Mouse (Mus musculus): ENCODE data around the gene Pkd1l3. TPM values are rescaled to one million over a fixed set of nuclear protein-coding genes. Genes with fewer than 3 reads are reported as not detected.

The Pkd1l3 gene
- polyA plus RNA-seq, 1 experiment from 2014 or later: 0.37 TPM

DNA sequence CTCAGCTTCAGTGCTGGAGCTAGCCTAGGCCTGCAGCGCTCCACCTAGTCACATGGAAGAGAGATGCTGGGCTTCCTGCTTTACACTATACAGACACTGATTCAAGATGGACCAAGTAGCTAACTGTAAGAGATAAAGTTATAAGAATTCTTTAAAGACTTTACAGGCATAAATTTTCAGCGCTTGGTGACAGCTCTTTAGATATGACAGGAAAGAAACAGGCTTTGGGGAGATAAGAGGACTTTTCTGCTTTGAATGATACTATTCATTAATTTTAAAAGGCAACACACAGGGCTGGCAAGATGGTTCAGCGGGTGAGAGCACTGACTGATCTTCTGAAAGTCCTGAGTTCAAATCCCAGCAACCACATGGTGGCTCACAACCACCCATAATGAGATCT lies 84.2 kb downstream of the Pkd1l3 start:
- peaks cover 7% of the 10 kb centered on the region; the same call in 1 of the 2 replicates for H3K4me1 ChIP-seq (replicated peaks; ENCODE audit: control insufficient read depth, insufficient read depth, low read length)
- DNase-seq (ENCODE audit: low spot score) (no peak), ATAC-seq (replicated peaks; ENCODE audit: low FRiP score, low TSS enrichment, low read depth) (no peak)
- H3K36me3 ChIP-seq (ENCODE audit: control insufficient read depth, insufficient read depth, low read length): no peaks in the 10 kb centered on the region
- WGBS: 70% methylated on average over 3 of the region's 3 CpGs
- no peak overlapping the region for H3K4me3 ChIP-seq (ENCODE audit: low read depth, low read length)
- H3K9me3 ChIP-seq (ENCODE audit: control insufficient read depth, low read length): no peaks in the 10 kb centered on the region
- H3K27me3 ChIP-seq (replicated peaks; ENCODE audit: control insufficient read depth, insufficient read depth, low read length): no peaks in the 10 kb centered on the region
- no peak overlapping the region for H3K9ac ChIP-seq (ENCODE audit: low read length)
- no peak overlapping the region for H3K27ac ChIP-seq (ENCODE audit: low read depth)
- H3K4me2 ChIP-seq (ENCODE audit: low read length): no peak overlapping the region

DNA sequence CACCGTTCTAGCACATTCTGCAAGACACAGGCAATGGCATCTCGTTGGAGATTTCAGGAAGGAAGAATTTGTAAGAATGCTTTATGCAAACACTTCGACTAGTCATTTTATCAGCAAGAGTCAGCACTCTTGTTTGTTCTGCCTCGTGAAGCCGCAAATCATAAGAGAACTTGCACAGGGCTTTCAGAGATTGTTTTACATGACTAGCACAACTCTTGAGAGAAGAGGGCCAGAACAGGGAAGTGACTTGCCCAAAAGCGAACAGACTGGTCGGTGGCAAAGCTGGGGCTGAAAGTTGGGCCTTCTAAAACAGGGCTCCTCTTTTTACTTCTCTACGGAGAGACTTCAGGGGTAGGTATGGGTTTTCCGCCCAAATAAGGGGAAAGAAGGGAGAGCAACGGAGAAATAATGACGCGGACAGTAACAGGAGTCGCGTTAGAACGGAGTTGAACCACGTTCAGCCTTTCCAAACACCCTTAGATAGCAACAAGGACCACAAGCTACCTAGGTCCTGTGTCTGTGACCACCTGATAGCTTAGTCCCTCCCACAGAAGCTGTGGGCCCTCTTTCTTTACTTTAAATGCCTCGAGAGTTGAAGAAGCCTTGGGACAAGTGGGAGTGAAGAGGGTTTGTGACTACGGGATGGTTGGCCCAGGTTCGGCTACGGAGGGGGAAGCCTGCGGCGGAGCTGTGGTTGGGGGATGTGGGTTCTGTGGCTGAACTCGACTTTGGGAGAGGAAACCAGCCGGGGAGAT lies 90.4 kb downstream of the Pkd1l3 start:
- Histone ChIP-seq H3K9ac (ENCODE audit: low read length) (peak overlapping the region; percentile 18; the same call in 1 of the 2 replicates), H3K36me3 (ENCODE audit: control insufficient read depth, insufficient read depth, low read length) (peaks cover 23% of the 10 kb centered on the region), H3K4me2 (ENCODE audit: low read length) (peak overlapping the region; percentile 89), H3K4me3 (ENCODE audit: low read depth, low read length) (peak overlapping the region; percentile 91), H3K9me3 (ENCODE audit: control insufficient read depth, low read length) (no peaks in the 10 kb centered on the region), H3K27me3 (replicated peaks; ENCODE audit: control insufficient read depth, insufficient read depth, low read length) (no peaks in the 10 kb centered on the region), H3K27ac (ENCODE audit: low read depth) (0 out of 2 replicates have a peak overlapping the region, but pooled peaks have one; percentile 95), H3K4me1 (replicated peaks; ENCODE audit: control insufficient read depth, insufficient read depth, low read length) (peaks cover 16% of the 10 kb centered on the region)
- peak; percentile 58 for DNase-seq (ENCODE audit: low spot score)
- peak; percentile 14; the same call in 1 of the 2 replicates for ATAC-seq (replicated peaks; ENCODE audit: low FRiP score, low TSS enrichment, low read depth)
- WGBS: 10% methylated on average over 24 of the region's 24 CpGs

DNA sequence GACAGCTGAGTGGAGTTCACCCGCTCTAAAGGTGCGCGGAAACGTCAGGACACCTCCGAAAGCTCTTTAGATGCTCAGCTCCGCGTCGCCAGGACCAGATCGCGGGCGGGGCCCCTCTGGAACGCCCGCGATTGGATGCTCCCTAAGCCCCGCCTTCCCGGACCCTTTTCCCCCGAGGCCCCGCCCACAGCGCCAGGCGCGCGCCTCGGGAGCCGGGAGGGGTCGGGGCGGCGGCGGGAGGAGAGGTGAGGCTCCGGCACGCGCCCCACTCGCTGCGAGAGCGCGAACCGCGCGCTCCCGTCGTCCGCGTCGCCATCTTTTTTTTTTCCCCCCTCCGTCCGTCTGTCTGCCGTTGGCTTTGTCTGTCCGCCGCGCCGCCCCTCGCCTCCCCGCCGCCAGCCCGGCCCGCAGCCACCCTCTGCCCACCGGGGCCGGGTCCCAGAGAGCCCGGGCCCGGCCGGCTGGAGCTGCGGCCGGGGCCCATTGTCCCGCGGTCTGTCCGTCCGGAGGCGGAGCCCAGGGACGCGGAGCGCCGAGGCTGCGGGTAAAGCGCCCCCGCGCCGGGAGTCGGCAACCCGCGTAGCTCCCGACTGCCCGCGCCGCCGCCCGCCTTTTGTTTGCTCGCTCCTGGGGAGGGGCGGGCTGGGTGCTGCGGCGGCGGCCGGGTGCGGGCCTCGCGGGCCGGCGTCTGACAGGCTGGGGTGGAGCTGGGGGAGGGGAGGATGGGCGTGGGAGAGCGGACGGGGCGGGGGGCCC lies 91.2 kb downstream of the Pkd1l3 start, which contains the start of gene Zfp821:
TSS of gene Zfp821 (plus strand) at position 227 of the 756 bp plus-strand sequence.
- H3K9ac ChIP-seq (ENCODE audit: low read length): peak within 1 kb of the TSS; percentile 99
- peak within 1 kb of the TSS; percentile 89 for H3K4me2 ChIP-seq (ENCODE audit: low read length)
- H3K4me1 ChIP-seq (replicated peaks; ENCODE audit: control insufficient read depth, insufficient read depth, low read length): peaks cover 16% of the 10 kb centered on the region
- DNase-seq (ENCODE audit: low spot score) (peak; percentile 91), ATAC-seq (replicated peaks; ENCODE audit: low FRiP score, low TSS enrichment, low read depth) (peak; percentile 87)
- peak within 1 kb of the TSS; percentile 95 for H3K27ac ChIP-seq (ENCODE audit: low read depth)
- peaks cover 31% of the 10 kb centered on the region for H3K36me3 ChIP-seq (ENCODE audit: control insufficient read depth, insufficient read depth, low read length)
- H3K27me3 ChIP-seq (replicated peaks; ENCODE audit: control insufficient read depth, insufficient read depth, low read length): no peaks in the 10 kb centered on the region
- no peaks in the 10 kb centered on the region for H3K9me3 ChIP-seq (ENCODE audit: control insufficient read depth, low read length)
- peak within 1 kb of the TSS; percentile 91 for H3K4me3 ChIP-seq (ENCODE audit: low read depth, low read length)
- under 1% methylated on average over 83 of the region's 100 CpGs for WGBS

DNA sequence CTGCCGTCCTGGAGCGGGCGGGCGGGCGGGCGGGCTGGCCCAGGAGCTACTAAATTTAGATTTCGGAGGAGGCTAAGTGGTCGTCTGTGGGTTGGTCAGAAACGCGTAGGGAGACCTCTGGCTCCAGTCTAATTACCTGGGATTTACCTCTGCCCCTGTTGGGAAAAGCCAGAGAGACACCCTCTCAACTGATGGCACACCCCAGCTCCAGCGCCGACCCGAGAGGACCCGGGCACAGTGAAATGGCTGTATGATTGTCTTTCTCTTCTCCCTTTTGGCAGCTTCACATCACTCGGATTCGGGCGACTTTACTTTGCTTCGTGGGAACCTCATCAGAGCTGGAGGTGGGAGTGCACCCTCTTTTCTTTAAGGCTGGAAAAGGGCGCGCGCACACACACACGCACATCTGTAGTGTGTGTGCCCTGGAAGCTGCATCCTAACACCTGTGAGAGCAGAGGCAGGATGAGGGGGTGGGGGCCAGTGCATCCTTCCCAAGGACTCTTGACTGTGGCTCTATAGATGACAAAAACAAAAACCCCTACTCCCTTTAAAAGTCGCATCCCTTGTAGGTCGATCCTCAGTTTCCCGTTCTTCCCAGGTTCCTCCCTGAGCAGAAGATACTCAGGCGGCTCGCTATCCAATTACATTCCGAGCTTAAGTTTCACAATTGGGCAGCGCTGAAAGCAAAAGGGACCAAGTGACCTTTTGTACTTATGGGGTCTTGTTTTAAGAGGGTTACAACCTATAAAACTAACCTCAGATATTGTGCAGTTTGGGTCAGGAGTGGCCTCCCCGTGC lies 92.0 kb downstream of the Pkd1l3 start:
- Histone ChIP-seq H3K4me3 (ENCODE audit: low read depth, low read length) (peak overlapping the region; percentile 91), H3K27ac (ENCODE audit: low read depth) (peak overlapping the region; percentile 95), H3K36me3 (ENCODE audit: control insufficient read depth, insufficient read depth, low read length) (peaks cover 39% of the 10 kb centered on the region), H3K4me1 (replicated peaks; ENCODE audit: control insufficient read depth, insufficient read depth, low read length) (peaks cover 16% of the 10 kb centered on the region), H3K27me3 (replicated peaks; ENCODE audit: control insufficient read depth, insufficient read depth, low read length) (no peaks in the 10 kb centered on the region), H3K4me2 (ENCODE audit: low read length) (peak overlapping the region; percentile 89), H3K9me3 (ENCODE audit: control insufficient read depth, low read length) (no peaks in the 10 kb centered on the region), H3K9ac (ENCODE audit: low read length) (peak overlapping the region; percentile 99)
- ATAC-seq (replicated peaks; ENCODE audit: low FRiP score, low TSS enrichment, low read depth) (peak; percentile 42; the same call in 1 of the 2 replicates), DNase-seq (ENCODE audit: low spot score) (peak; percentile 88)
- WGBS: 1% methylated on average over 28 of the region's 30 CpGs

DNA sequence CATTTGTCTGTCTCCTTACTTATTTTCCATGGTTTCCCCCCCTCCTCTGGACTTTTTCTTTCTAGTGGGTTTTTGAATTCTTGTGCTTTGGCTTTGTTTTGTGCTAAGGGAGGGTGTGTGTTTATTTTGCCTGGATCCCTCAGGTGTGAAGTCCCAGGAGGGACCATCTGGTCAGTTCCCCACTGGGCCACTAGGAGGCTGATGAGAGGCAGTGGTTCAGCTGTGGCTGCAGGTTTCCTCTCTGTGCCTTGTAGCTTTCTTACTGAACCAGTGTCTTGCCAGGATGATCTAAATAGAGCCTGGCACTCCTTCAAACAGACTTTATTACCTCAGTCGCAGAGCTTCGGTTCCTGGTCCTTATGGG lies 92.5 kb downstream of the Pkd1l3 start:
- H3K27ac ChIP-seq (ENCODE audit: low read depth): no peak overlapping the region
- ATAC-seq (replicated peaks; ENCODE audit: low FRiP score, low TSS enrichment, low read depth) (0 out of 2 replicates have a peak, but pooled peaks have one; percentile 20), DNase-seq (ENCODE audit: low spot score) (peak; percentile 90)
- H3K36me3 ChIP-seq (ENCODE audit: control insufficient read depth, insufficient read depth, low read length): peaks cover 44% of the 10 kb centered on the region
- no peaks in the 10 kb centered on the region for H3K9me3 ChIP-seq (ENCODE audit: control insufficient read depth, low read length)
- H3K4me1 ChIP-seq (replicated peaks; ENCODE audit: control insufficient read depth, insufficient read depth, low read length): peaks cover 16% of the 10 kb centered on the region
- H3K4me3 ChIP-seq (ENCODE audit: low read depth, low read length): peak overlapping the region; percentile 91
- no peaks in the 10 kb centered on the region for H3K27me3 ChIP-seq (replicated peaks; ENCODE audit: control insufficient read depth, insufficient read depth, low read length)
- 25% methylated on average over 2 of the region's 2 CpGs for WGBS
- H3K4me2 ChIP-seq (ENCODE audit: low read length): peak overlapping the region; percentile 89
- H3K9ac ChIP-seq (ENCODE audit: low read length): no peak overlapping the region; the same call in 1 of the 2 replicates

DNA sequence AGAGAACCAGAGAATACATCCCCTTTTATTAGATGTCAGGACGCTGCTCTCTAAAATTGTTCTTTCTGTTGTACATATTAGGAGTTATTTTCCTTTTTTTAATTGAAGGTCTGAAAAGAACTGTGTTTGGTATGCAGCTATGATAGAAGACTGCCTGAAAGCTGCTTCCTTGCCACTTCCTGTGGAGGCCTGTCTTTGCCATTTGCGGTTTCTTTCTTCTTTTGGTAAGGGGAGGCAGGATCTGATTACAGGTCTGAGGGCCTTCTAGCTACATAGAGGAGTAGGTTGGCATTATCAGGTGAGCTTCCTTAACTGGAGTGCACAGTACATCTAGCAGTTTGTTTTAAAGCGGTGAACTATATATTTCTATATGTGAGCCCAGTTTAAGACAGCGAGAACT lies 93.6 kb downstream of the Pkd1l3 start:
- H3K4me3 ChIP-seq (ENCODE audit: low read depth, low read length): no peak overlapping the region
- H3K4me2 ChIP-seq (ENCODE audit: low read length): no peak overlapping the region
- H3K36me3 ChIP-seq (ENCODE audit: control insufficient read depth, insufficient read depth, low read length): peaks cover 55% of the 10 kb centered on the region
- 97% methylated on average over 4 of the region's 4 CpGs for WGBS
- no peak overlapping the region for H3K9ac ChIP-seq (ENCODE audit: low read length)
- H3K27ac ChIP-seq (ENCODE audit: low read depth): no peak overlapping the region
- DNase-seq (ENCODE audit: low spot score) (no peak), ATAC-seq (replicated peaks; ENCODE audit: low FRiP score, low TSS enrichment, low read depth) (no peak)
- no peaks in the 10 kb centered on the region for H3K9me3 ChIP-seq (ENCODE audit: control insufficient read depth, low read length)
- H3K27me3 ChIP-seq (replicated peaks; ENCODE audit: control insufficient read depth, insufficient read depth, low read length): no peaks in the 10 kb centered on the region
- H3K4me1 ChIP-seq (replicated peaks; ENCODE audit: control insufficient read depth, insufficient read depth, low read length): peaks cover 16% of the 10 kb centered on the region

GRCm38 (mm10) chr8:109712521-109712920 lies 98.2 kb downstream of the Pkd1l3 start:
- H3K36me3 ChIP-seq (ENCODE audit: control insufficient read depth, insufficient read depth, low read length): peaks cover 94% of the 10 kb centered on the region
- H3K4me3 ChIP-seq (ENCODE audit: low read depth, low read length): no peak overlapping the region
- ATAC-seq (replicated peaks; ENCODE audit: low FRiP score, low TSS enrichment, low read depth) (no peak), DNase-seq (ENCODE audit: low spot score) (no peak)
- H3K4me2 ChIP-seq (ENCODE audit: low read length): no peak overlapping the region
- WGBS: 89% methylated on average over 1 of the region's 1 CpGs
- H3K27me3 ChIP-seq (replicated peaks; ENCODE audit: control insufficient read depth, insufficient read depth, low read length): no peaks in the 10 kb centered on the region
- peaks cover 2% of the 10 kb centered on the region; the same call in 1 of the 2 replicates for H3K4me1 ChIP-seq (replicated peaks; ENCODE audit: control insufficient read depth, insufficient read depth, low read length)
- no peaks in the 10 kb centered on the region for H3K9me3 ChIP-seq (ENCODE audit: control insufficient read depth, low read length)
- no peak overlapping the region for H3K27ac ChIP-seq (ENCODE audit: low read depth)
- H3K9ac ChIP-seq (ENCODE audit: low read length): no peak overlapping the region

DNA sequence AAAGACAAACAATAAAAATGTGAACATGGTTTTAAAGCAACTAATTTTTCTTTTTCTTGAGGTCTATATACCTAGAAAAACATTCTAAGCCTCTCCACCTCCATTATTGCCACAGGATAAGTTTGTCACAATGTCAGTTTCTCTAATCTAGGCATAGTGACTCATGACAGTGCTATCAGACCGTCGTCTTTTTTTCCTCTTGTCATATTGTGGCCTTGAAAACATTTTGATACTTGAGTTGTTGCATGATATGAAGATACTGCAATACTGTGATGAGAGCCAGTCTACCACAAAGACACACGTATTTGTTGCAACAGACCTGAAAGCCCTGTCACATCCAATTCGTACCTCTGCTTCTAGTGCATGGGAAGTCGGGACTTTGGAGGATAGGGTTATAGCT lies 100.6 kb downstream of the Pkd1l3 start:
- 93% methylated on average over 5 of the region's 5 CpGs for WGBS
- Histone ChIP-seq H3K9me3 (ENCODE audit: control insufficient read depth, low read length) (no peaks in the 10 kb centered on the region), H3K4me2 (ENCODE audit: low read length) (no peak overlapping the region), H3K27me3 (replicated peaks; ENCODE audit: control insufficient read depth, insufficient read depth, low read length) (no peaks in the 10 kb centered on the region), H3K9ac (ENCODE audit: low read length) (no peak overlapping the region), H3K27ac (ENCODE audit: low read depth) (no peak overlapping the region), H3K4me3 (ENCODE audit: low read depth, low read length) (no peak overlapping the region), H3K36me3 (ENCODE audit: control insufficient read depth, insufficient read depth, low read length) (peaks cover 93% of the 10 kb centered on the region), H3K4me1 (replicated peaks; ENCODE audit: control insufficient read depth, insufficient read depth, low read length) (no peaks in the 10 kb centered on the region)
- DNase-seq (ENCODE audit: low spot score) (no peak), ATAC-seq (replicated peaks; ENCODE audit: low FRiP score, low TSS enrichment, low read depth) (no peak)
